Mouse (Mus musculus) intestine, embryonic 14.5 days (tissue): ENCODE measurements around the gene Satb2. TPM values are rescaled to one million over a fixed set of nuclear protein-coding genes. Genes with fewer than 3 reads are reported as not detected.
A peak's percentile ranks its signal among the peaks of the same experiment; 100 is the strongest.

Experiments
- ATAC-seq: fragments of 200-750 bp; cut with Nextera tagmentation; replicated peaks from 2 replicates; pipeline ENCODE4 v1.8.0; 2017; ENCODE audit warnings: low read depth, moderate number of reproducible peaks, moderate TSS enrichment, moderate library complexity; ENCODE audit not compliant: low FRiP score, low TSS enrichment
- DNase-seq: peaks from one replicate; pipeline ENCODE4 v3.0.0-alpha.2; 2018; ENCODE audit warnings: low spot score
- H3K27ac ChIP-seq: fragments of 300-500 bp; sonication (generic); 2 replicates; pipeline ENCODE4 v1.5.1; 2014; ENCODE audit warnings: low read depth, mild to moderate bottlenecking, control low read depth
- H3K27me3 ChIP-seq: fragments of 300-500 bp; sonication (generic); replicated peaks from 2 replicates; pipeline ENCODE4 v1.6.1; 2014; ENCODE audit warnings: low read length, control low read depth; ENCODE audit not compliant: control insufficient read depth, insufficient read depth
- H3K36me3 ChIP-seq: fragments of 300-500 bp; sonication (generic); 2 replicates; pipeline ENCODE4 v1.6.1; 2014; ENCODE audit warnings: low read length, control low read depth; ENCODE audit not compliant: control insufficient read depth, insufficient read depth
- H3K4me1 ChIP-seq: fragments of 300-500 bp; sonication (generic); replicated peaks from 2 replicates; pipeline ENCODE4 v1.6.1; 2014; ENCODE audit warnings: low read length, control low read depth, mixed read lengths; ENCODE audit not compliant: control insufficient read depth, insufficient read depth
- H3K4me2 ChIP-seq: fragments of 300-500 bp; sonication (generic); 2 replicates; pipeline ENCODE4 v1.6.1; 2014; ENCODE audit warnings: low read length
- H3K4me3 ChIP-seq: fragments of 300-500 bp; sonication (generic); 2 replicates; pipeline ENCODE4 v1.5.1; 2014; ENCODE audit warnings: low read depth, low read length, control low read depth, mixed read lengths
- H3K9ac ChIP-seq: fragments of 300-500 bp; sonication (generic); 2 replicates; pipeline ENCODE4 v1.6.1; 2014; ENCODE audit warnings: mild to moderate bottlenecking, low read length
- H3K9me3 ChIP-seq: fragments of 300-500 bp; sonication (generic); 2 replicates; pipeline ENCODE4 v1.6.1; 2016; ENCODE audit warnings: low read length, control low read depth; ENCODE audit not compliant: control insufficient read depth
- WGBS: fragments of 180-500 bp; shearing (Covaris S2); extraction: QIAGEN DNeasy Blood & Tissue Kit; methylation state at CpG from one replicate; pipeline ENCODE4 v1.1.7; 2014; 5-methylcytosine and 5-hydroxymethylcytosine counted together
- polyA plus RNA-seq: library from polyadenylated mRNA; unstranded; fragments of >200 nt; fragmentation: Nextera tagmentation; extraction: Ambion mirVana; gene quantifications from 2 replicates; pipeline ENCODE4 v1.2.1, GENCODE M21; 2014

Gene Satb2
- polyA plus RNA-seq, 1 experiment from 2014 or later = 4.3 TPM

- no peaks in the 10 kb centered on the region for H3K36me3 ChIP-seq
- no peak overlapping the region for H3K27ac ChIP-seq
- DNase-seq (peak; percentile 73), ATAC-seq (no peak)
- peak overlapping the region; percentile 42; the same call in 1 of the 2 replicates for H3K4me2 ChIP-seq
- no peak overlapping the region for H3K9ac ChIP-seq
- 0 out of 2 replicates have a peak overlapping the region, but pooled peaks have one; percentile 10 for H3K4me3 ChIP-seq
- no peaks in the 10 kb centered on the region for H3K9me3 ChIP-seq
- peaks cover 13% of the 10 kb centered on the region; the same call in 1 of the 2 replicates for H3K4me1 ChIP-seq
- 12% methylated on average over 24 of the region's 25 CpGs for WGBS
- H3K27me3 ChIP-seq = peaks cover 61% of the 10 kb centered on the region
Measured at GRCm38 (mm10) chr1:56976044-56976824, 2.2 kb downstream of the Satb2 start.

GRCm38 (mm10) chr1:56975546-56975945, 2.9 kb downstream of the Satb2 start:
- Histone ChIP-seq H3K27ac (no peak overlapping the region), H3K9ac (no peak overlapping the region), H3K4me1 (peaks cover 16% of the 10 kb centered on the region; the same call in 1 of the 2 replicates), H3K4me2 (no peak overlapping the region), H3K36me3 (no peaks in the 10 kb centered on the region), H3K9me3 (no peaks in the 10 kb centered on the region), H3K27me3 (peaks cover 59% of the 10 kb centered on the region), H3K4me3 (no peak overlapping the region)
- no peak for ATAC-seq
- DNase-seq = peak; percentile 74
- 8% methylated on average over 12 of the region's 12 CpGs for WGBS

GRCm38 (mm10) chr1:56974187-56974586, 4.3 kb downstream of the Satb2 start:
- H3K9ac ChIP-seq = no peak overlapping the region
- ATAC-seq (no peak), DNase-seq (no peak)
- no peaks in the 10 kb centered on the region for H3K9me3 ChIP-seq
- no peaks in the 10 kb centered on the region for H3K36me3 ChIP-seq
- H3K4me1 ChIP-seq = peaks cover 15% of the 10 kb centered on the region; the same call in 1 of the 2 replicates
- no peak overlapping the region for H3K4me2 ChIP-seq
- peaks cover 59% of the 10 kb centered on the region for H3K27me3 ChIP-seq
- no peak overlapping the region for H3K4me3 ChIP-seq
- H3K27ac ChIP-seq = no peak overlapping the region
- WGBS = 12% methylated on average over 14 of the region's 14 CpGs

GRCm38 (mm10) chr1:56973593-56973950, 4.9 kb downstream of the Satb2 start:
- no peaks in the 10 kb centered on the region for H3K36me3 ChIP-seq
- peak overlapping the region; percentile 82; the same call in 1 of the 2 replicates for H3K27ac ChIP-seq
- under 1% methylated on average over 16 of the region's 16 CpGs for WGBS
- H3K4me2 ChIP-seq = peak overlapping the region; percentile 70
- no peak for DNase-seq
- peak overlapping the region; percentile 74; the same call in 1 of the 2 replicates for H3K9ac ChIP-seq
- peaks cover 63% of the 10 kb centered on the region for H3K27me3 ChIP-seq
- H3K4me3 ChIP-seq = peak overlapping the region; percentile 75
- no peaks in the 10 kb centered on the region for H3K9me3 ChIP-seq
- H3K4me1 ChIP-seq = peaks cover 15% of the 10 kb centered on the region; the same call in 1 of the 2 replicates
- ATAC-seq = no peak

- Histone ChIP-seq H3K4me1 (peaks cover 15% of the 10 kb centered on the region; the same call in 1 of the 2 replicates), H3K4me3 (peak overlapping the region; percentile 75), H3K36me3 (no peaks in the 10 kb centered on the region), H3K9ac (peak overlapping the region; percentile 74), H3K27ac (peak overlapping the region; percentile 82), H3K4me2 (peak overlapping the region; percentile 70), H3K9me3 (no peaks in the 10 kb centered on the region), H3K27me3 (peaks cover 64% of the 10 kb centered on the region)
- DNase-seq (peak; percentile 98), ATAC-seq (peak; percentile 51)
- under 1% methylated on average over 47 of the region's 47 CpGs for WGBS
Measured at GRCm38 (mm10) chr1:56972950-56973592, 5.4 kb downstream of the Satb2 start.

GRCm38 (mm10) chr1:56972251-56972949, 6.0 kb downstream of the Satb2 start:
- Histone ChIP-seq H3K4me1 (peaks cover 12% of the 10 kb centered on the region; the same call in 1 of the 2 replicates), H3K9me3 (no peaks in the 10 kb centered on the region), H3K4me3 (peak overlapping the region; percentile 75), H3K27ac (peak overlapping the region; percentile 82), H3K36me3 (no peaks in the 10 kb centered on the region), H3K9ac (peak overlapping the region; percentile 74), H3K4me2 (peak overlapping the region; percentile 70), H3K27me3 (peaks cover 64% of the 10 kb centered on the region)
- peak; percentile 84 for DNase-seq
- ATAC-seq = peak; percentile 73
- under 1% methylated on average over 76 of the region's 83 CpGs for WGBS

GRCm38 (mm10) chr1:56971942-56972250, 6.6 kb downstream of the Satb2 start:
- WGBS = under 1% methylated on average over 11 of the region's 23 CpGs
- no peak for ATAC-seq
- H3K27me3 ChIP-seq = peaks cover 58% of the 10 kb centered on the region
- H3K4me2 ChIP-seq = peak overlapping the region; percentile 70
- DNase-seq = no peak
- peak overlapping the region; percentile 82; the same call in 1 of the 2 replicates for H3K27ac ChIP-seq
- no peaks in the 10 kb centered on the region for H3K36me3 ChIP-seq
- peak overlapping the region; percentile 74 for H3K9ac ChIP-seq
- no peaks in the 10 kb centered on the region for H3K9me3 ChIP-seq
- peaks cover 9% of the 10 kb centered on the region; the same call in 1 of the 2 replicates for H3K4me1 ChIP-seq
- H3K4me3 ChIP-seq = peak overlapping the region; percentile 75

- H3K9me3 ChIP-seq = no peaks in the 10 kb centered on the region
- H3K4me2 ChIP-seq = peak overlapping the region; percentile 70
- ATAC-seq (no peak), DNase-seq (peak; percentile 75)
- H3K36me3 ChIP-seq = no peaks in the 10 kb centered on the region
- H3K4me1 ChIP-seq = peaks cover 7% of the 10 kb centered on the region; the same call in 1 of the 2 replicates
- 0% methylated on average over 28 of the region's 29 CpGs for WGBS
- peaks cover 54% of the 10 kb centered on the region for H3K27me3 ChIP-seq
- H3K4me3 ChIP-seq = peak overlapping the region; percentile 75
- H3K27ac ChIP-seq = no peak overlapping the region
- H3K9ac ChIP-seq = peak overlapping the region; percentile 74
Measured at GRCm38 (mm10) chr1:56971441-56971861, 7.0 kb downstream of the Satb2 start.
